Mouse (Mus musculus) forebrain, embryonic 10.5 days (tissue): ENCODE measurements around the gene Rnf135. TPM values are rescaled to one million over a fixed set of nuclear protein-coding genes. Genes with fewer than 3 reads are reported as not detected.
"Not testable (repeated sequence)": the region's sequence is repeated elsewhere in the genome, so short reads cannot be mapped to it uniquely, and the experiment has no call there.

Source experiments
- DNase-seq: peaks from one replicate; pipeline ENCODE4 v3.0.0-alpha.2; 2017; ENCODE audit warnings: low spot score; ENCODE audit errors: extremely low spot score
- H3K27ac ChIP-seq: fragments of 300-500 bp; sonication (generic); 2 replicates; pipeline ENCODE4 v1.5.1; 2016; ENCODE audit warnings: mild to moderate bottlenecking
- H3K27me3 ChIP-seq: fragments of 300-500 bp; sonication (generic); 2 replicates; pipeline ENCODE4 v1.6.1; 2016; ENCODE audit warnings: mild to moderate bottlenecking; ENCODE audit not compliant: poor library complexity, severe bottlenecking
- H3K36me3 ChIP-seq: fragments of 300-500 bp; sonication (generic); replicated peaks from 2 replicates; pipeline ENCODE4 v1.6.1; 2016; ENCODE audit warnings: mild to moderate bottlenecking, moderate library complexity
- H3K4me1 ChIP-seq: fragments of 300-500 bp; sonication (generic); 2 replicates; pipeline ENCODE4 v1.6.1; 2016
- H3K4me3 ChIP-seq: fragments of 300-500 bp; sonication (generic); 2 replicates; pipeline ENCODE4 v1.5.1; 2016; ENCODE audit warnings: mild to moderate bottlenecking, moderate library complexity
- H3K9me3 ChIP-seq: fragments of 300-500 bp; sonication (generic); 2 replicates; pipeline ENCODE4 v1.6.1; 2016; ENCODE audit warnings: mild to moderate bottlenecking, moderate library complexity
- WGBS: fragments of 180-500 bp; shearing (Covaris S2); methylation state at CpG from one replicate; pipeline ENCODE4 v1.1.7; 2016; 5-methylcytosine and 5-hydroxymethylcytosine counted together
- polyA plus RNA-seq: library from polyadenylated mRNA; unstranded; fragments of >200 nt; fragmentation: Nextera tagmentation; extraction: Ambion mirVana; gene quantifications from 2 replicates; pipeline ENCODE4 v1.2.1, GENCODE M21; 2016

Gene Rnf135
- polyA plus RNA-seq, 1 experiment from 2014 or later, result 4.5 TPM

DNA sequence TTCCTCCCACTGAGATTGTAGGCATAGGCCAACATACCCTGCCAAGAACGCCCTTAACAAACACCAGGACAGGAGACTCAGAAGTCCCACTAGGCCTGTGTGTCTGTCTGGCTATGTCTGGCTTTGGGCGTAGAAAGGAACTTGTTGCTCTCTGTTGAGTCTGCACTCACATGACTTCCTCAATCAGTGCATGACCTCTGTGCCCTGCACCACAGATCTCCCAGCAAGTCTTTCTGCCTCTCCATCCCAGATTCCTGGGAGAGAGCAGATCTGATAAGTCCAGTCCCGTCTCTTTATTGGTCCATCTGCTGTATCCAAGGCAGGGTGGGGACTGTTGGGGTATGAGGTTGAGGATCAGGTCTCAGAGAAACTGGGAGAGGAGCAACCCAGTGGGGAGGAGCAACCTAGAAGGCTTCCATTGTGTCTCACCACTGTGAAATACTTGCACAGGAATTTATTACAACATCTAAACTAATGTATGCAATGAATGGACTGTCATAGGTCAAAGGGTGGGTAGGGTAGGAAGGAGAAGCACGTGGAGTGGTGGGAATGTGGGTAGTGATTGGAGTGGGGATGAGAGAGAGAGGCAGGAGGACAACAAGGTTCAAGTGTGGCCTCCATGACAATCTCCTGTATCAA, 14.9 kb upstream of the Rnf135 start:
- no peaks in the 10 kb centered on the region for H3K4me1 ChIP-seq
- no peaks in the 10 kb centered on the region for H3K36me3 ChIP-seq
- 81% methylated on average over 4 of the region's 4 CpGs for WGBS
- H3K4me3 ChIP-seq, result no peak overlapping the region
- DNase-seq, result no peak
- H3K27me3 ChIP-seq, result no peaks in the 10 kb centered on the region
- no peak overlapping the region for H3K27ac ChIP-seq
- H3K9me3 ChIP-seq, result no peaks in the 10 kb centered on the region

GRCm38 (mm10) chr11:80169629-80170028, 14.0 kb upstream of the Rnf135 start:
- Histone ChIP-seq H3K36me3 (no peaks in the 10 kb centered on the region), H3K4me3 (no peak overlapping the region), H3K27ac (no peak overlapping the region), H3K9me3 (no peaks in the 10 kb centered on the region), H3K4me1 (no peaks in the 10 kb centered on the region), H3K27me3 (no peaks in the 10 kb centered on the region)
- WGBS, result 84% methylated on average over 3 of the region's 3 CpGs
- DNase-seq, result no peak

- DNase-seq, result no peak
- Histone ChIP-seq H3K27me3 (no peaks in the 10 kb centered on the region), H3K27ac (no peak overlapping the region), H3K4me1 (no peaks in the 10 kb centered on the region), H3K4me3 (no peak overlapping the region), H3K36me3 (no peaks in the 10 kb centered on the region), H3K9me3 (no peaks in the 10 kb centered on the region)
- WGBS, result 79% methylated on average over 5 of the region's 5 CpGs
Measured at GRCm38 (mm10) chr11:80170351-80170750, 13.3 kb upstream of the Rnf135 start.

DNA sequence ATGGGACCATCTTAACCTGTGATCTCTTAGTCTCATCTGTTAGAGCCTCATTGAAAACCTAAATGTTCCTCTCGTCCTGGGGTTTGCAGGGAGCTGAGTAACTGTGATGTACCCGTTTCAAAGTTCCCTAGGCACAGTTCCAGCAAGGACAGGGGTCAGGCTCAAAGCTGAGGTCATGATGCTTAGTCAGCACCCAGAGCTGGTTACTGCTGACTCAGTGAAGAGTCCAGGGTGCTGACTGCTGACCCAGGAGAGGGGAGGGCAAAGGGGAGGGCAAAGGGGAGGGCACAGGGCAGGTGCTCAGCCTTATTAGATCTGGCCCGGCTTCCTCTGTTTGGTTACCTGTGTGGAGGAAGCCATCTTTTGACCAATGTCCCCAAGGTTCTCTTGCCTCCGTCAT, 11.8 kb upstream of the Rnf135 start:
- no peak for DNase-seq
- 79% methylated on average over 4 of the region's 4 CpGs for WGBS
- Histone ChIP-seq H3K27ac (no peak overlapping the region), H3K9me3 (no peaks in the 10 kb centered on the region), H3K4me1 (no peaks in the 10 kb centered on the region), H3K36me3 (no peaks in the 10 kb centered on the region), H3K27me3 (no peaks in the 10 kb centered on the region; the same call in 1 of the 2 replicates), H3K4me3 (no peak overlapping the region)

DNA sequence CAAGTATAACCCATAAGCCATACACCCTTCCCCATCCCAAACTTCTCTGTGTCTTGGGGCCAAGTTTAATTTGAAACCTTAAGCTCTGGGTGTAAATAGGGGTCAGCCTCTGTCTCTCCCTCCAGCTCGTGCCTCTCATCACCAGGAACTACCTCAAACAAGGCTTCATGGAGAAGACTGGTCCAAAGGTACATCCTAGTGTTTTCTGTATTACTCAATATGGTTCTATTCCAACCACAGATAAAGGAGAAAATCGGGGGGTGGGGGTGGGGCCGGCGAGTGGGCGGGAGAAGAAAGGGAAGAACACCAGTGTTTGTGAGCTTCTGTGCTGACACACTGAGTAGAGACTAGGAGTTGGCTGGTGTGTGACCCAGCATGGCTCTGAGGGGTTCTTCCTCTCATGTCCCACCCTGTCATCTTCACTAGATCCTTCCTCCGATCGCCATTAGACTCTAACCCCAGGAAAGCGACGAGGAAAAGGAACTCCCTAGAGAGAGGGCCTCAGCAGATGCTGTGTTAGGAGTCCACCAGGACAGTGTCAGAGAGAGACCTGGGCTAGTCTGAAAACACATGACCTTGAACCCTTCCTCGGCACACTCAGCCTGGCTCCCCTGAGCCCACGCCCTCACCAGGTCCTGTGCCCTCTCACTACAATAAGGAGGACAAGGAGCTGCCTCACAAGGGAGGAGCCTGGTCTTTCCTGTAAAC, 9.5 kb upstream of the Rnf135 start:
- no peak for DNase-seq
- Histone ChIP-seq H3K9me3 (no peaks in the 10 kb centered on the region), H3K27ac (no peak overlapping the region), H3K27me3 (no peaks in the 10 kb centered on the region; the same call in 1 of the 2 replicates), H3K36me3 (no peaks in the 10 kb centered on the region), H3K4me1 (0 out of 2 replicates have a peak, but pooled peaks cover 3% of the 10 kb centered on the region), H3K4me3 (no peak overlapping the region)
- WGBS, result 89% methylated on average over 11 of the region's 11 CpGs

GRCm38 (mm10) chr11:80176911-80177895, 6.4 kb upstream of the Rnf135 start:
- H3K36me3 ChIP-seq, result no peaks in the 10 kb centered on the region
- 85% methylated on average over 11 of the region's 11 CpGs for WGBS
- H3K4me1 ChIP-seq, result 0 out of 2 replicates have a peak, but pooled peaks cover 3% of the 10 kb centered on the region
- no peaks in the 10 kb centered on the region for H3K9me3 ChIP-seq
- DNase-seq, result no peak
- no peak overlapping the region for H3K27ac ChIP-seq
- H3K4me3 ChIP-seq, result no peak overlapping the region
- no peaks in the 10 kb centered on the region; the same call in 1 of the 2 replicates for H3K27me3 ChIP-seq

DNA sequence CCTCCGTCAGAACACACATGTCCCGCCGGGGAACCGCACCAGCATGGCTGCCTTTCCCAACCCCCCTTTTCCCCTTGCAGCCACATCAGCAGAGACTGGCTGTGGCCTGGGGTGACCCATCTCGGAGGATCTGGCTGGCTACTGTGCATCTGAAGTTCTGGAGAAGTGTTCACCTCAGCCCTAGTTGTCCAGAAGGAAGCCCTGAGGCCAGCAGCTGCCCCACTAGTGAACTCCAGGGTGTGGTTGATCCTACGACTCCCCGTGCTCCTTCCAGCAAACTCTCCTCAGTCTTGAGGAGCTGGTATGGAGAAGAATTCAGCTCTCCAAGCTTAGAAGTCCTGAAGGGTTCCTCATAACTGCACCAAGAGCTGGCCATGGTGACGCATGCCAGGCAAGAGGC, 5.3 kb upstream of the Rnf135 start:
- 90% methylated on average over 8 of the region's 8 CpGs for WGBS

DNA sequence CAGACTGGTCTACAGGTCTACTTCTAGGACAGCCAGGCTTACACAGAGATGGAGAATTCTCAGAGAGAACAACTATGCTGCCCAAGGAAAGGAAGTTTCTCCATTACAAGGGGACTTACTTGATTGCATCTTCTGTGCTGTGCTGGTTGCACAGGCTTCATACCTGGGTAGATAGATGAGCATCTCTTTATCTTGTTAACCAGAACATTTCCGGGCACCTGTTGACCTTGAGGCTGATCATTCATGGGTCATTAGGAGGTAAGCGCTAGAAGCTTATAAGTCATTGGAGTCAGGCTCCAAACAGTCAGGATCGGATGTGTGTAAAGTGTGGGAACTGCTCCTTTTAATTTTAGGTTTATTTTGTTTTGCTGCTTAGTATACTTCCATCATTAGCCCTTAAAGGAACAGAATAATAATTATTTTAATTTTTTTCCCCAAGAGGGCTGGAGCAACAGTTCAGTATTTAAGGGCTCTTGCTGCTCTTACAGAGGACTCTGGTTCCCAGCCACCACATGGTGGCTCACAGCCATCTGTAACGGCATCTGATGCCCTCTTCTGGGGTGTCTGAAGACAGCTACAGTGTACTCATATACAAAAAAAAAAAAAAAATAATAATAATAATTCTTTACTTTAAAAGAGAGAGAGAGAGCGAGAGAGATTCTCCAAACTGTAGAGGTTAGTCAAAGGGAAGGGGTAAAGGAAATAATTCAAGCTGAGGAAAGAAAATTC, 2.5 kb upstream of the Rnf135 start:
- WGBS, result 80% methylated on average over 5 of the region's 5 CpGs
- DNase-seq, result no peak
- peaks cover 12% of the 10 kb centered on the region for H3K4me1 ChIP-seq
- no peaks in the 10 kb centered on the region for H3K36me3 ChIP-seq
- H3K27me3 ChIP-seq, result no peaks in the 10 kb centered on the region
- H3K27ac ChIP-seq, result no peak overlapping the region
- no peaks in the 10 kb centered on the region for H3K9me3 ChIP-seq
- H3K4me3 ChIP-seq, result no peak overlapping the region

More for the DNA sequence above, 5.3 kb upstream of the Rnf135 start:
- Histone ChIP-seq H3K9me3 (no peaks in the 10 kb centered on the region), H3K4me1 (0 out of 2 replicates have a peak, but pooled peaks cover 3% of the 10 kb centered on the region), H3K27ac (no peak overlapping the region), H3K4me3 (no peak overlapping the region), H3K36me3 (no peaks in the 10 kb centered on the region), H3K27me3 (no peaks in the 10 kb centered on the region; the same call in 1 of the 2 replicates)
- DNase-seq, result no peak

DNA sequence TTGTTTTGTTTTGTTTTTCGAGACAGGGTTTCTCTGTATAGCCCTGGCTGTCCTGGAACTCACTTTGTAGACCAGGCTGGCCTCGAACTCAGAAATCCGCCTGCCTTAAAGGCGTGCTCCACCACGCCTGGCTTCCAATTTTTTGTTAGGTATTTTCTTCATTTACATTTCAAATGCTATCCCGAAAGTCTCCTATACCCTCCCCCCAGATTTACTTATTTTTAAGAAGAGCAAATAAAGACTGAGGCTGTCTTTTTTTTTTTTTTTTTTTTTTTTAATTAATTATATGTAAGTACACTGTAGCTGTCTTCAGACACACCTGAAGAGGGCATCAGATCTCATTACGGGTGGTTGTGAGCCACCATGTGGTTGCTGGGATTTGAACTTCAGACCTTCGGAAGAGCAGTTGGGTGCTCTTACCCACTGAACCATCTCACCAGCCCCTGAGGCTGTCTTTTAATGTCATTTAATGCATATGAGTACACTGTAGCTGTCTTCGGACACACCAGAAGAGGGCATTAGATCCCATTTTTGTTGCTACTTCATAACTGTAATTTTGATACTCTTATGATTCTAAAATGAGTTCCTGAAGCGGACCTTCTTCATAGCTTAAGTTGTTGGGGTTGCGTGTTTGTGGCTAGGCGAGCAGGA, 472 bp upstream of the Rnf135 start:
- H3K4me1 ChIP-seq, H3K9me3 ChIP-seq, DNase-seq, H3K36me3 ChIP-seq, H3K27me3 ChIP-seq: not testable (repeated sequence)
- peak overlapping the region; percentile 71 for H3K4me3 ChIP-seq
- peak overlapping the region; percentile 88 for H3K27ac ChIP-seq
- 43% methylated on average over 12 of the region's 12 CpGs for WGBS

DNA sequence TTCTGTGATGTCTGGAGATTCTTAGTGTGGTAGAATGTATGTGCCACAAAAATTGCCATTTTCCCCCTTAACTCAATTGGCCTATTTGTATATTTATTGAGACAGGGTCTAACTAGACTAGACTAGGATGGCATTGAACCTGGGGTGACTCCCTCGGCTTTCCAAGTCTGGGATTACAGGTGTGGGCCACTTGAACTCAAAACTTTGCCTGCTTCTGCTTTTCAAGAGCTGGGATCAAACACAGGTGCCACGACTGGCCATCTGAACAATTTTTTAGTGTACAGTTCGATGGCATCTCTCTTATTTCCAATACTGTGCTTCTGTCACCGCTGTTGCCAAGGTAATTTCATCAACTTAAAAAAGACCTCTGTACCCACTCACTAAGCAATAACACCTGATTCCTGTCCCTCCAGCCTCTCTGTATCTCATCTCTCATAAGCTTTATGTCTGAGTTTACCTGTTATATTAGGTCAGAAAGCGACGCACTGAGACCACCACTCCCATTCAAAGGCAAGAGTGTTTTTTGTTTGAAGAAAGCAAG, 950 bp downstream of the Rnf135 start:
- H3K9me3 ChIP-seq, result no peaks in the 10 kb centered on the region
- DNase-seq, result no peak
- no peaks in the 10 kb centered on the region for H3K27me3 ChIP-seq
- no peaks in the 10 kb centered on the region; the same call in 1 of the 2 replicates for H3K36me3 ChIP-seq
- 95% methylated on average over 6 of the region's 6 CpGs for WGBS
- H3K4me3 ChIP-seq, result peak overlapping the region; percentile 71
- H3K27ac ChIP-seq, result no peak overlapping the region
- H3K4me1 ChIP-seq, result peaks cover 9% of the 10 kb centered on the region

DNA sequence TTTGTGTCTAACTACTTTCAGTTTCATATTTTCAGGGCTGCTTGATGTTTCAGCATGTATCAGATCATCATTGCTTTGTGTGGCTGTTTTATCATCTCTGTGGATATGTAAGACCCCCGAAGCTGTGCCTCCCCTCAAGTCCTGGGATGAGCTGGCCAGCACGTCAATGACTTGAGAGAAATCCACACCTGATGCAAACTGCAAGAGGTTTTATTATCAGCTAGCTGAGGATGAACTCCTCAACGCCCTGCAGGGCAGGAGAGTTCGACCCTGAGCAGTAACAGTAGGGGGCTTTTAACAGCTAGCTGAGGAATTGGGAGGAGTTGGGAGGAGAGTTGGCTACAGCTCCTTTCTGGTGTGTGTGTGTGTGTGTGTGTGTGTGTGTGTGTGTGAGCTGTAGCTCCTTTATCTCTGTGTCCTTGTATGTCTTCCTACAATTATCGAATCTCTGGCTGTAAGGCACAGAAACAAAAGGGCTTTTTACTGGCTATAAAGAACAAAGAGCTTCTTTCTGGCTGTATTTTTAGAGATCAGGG, 1.9 kb downstream of the Rnf135 start:
- H3K4me1 ChIP-seq, H3K27ac ChIP-seq, H3K9me3 ChIP-seq, DNase-seq, H3K4me3 ChIP-seq, H3K36me3 ChIP-seq, H3K27me3 ChIP-seq: not testable (repeated sequence)
- WGBS, result 73% methylated on average over 5 of the region's 5 CpGs
